Mouse (Mus musculus) heart, postnatal 14 days (tissue): ENCODE data around the gene Bscl2. TPM values are rescaled to one million over a fixed set of nuclear protein-coding genes. Genes with fewer than 3 reads are reported as not detected.
A peak's percentile ranks its signal among the peaks of the same experiment; 100 is the strongest.
"Not testable (repeated sequence)": the region's sequence is repeated elsewhere in the genome, so short reads cannot be mapped to it uniquely, and the experiment has no call there.

ENCODE experiments used
- DNase-seq, 2 experiments: peaks; one replicate each; pipeline ENCODE4 v3.0.0; 2021 to 2022
- intact Hi-C: fragments of 180-260 bp; cut with DNase I; formaldehyde crosslinking; loops from one replicate; pipeline ENCODE4 v1.15.1; 2025
- microRNA-seq, 2 experiments: library from miRNA; unstranded; fragments of <30 nt; microRNA quantifications; one replicate each; pipeline ENCODE4 v1.2.0; 2021 to 2022
- total RNA-seq, 2 experiments: library from RNA; stranded (reverse); gene quantifications; 2 replicates each; pipeline ENCODE4 v1.2.3; 2021

The Bscl2 gene
- total RNA-seq, 2 experiments from 2014 or later: 21.3 to 28.0 TPM

GRCm38 (mm10) chr19:8896231-8896630 is 59.0 kb downstream of the Bscl2 start:
- DNase-seq, intact Hi-C loops: not testable (repeated sequence)

- intact Hi-C loops: not testable (repeated sequence)
Observed at GRCm38 (mm10) chr19:8897211-8897864, 60.1 kb downstream of the Bscl2 start.

GRCm38 (mm10) chr19:8897865-8898495 is 60.7 kb downstream of the Bscl2 start, which contains the start of gene Ganab:
Gene Ganab, plus strand, starts transcription at chr19:8898071.
- DNase-seq: peak; percentile 94 to 95
- intact Hi-C loops: loop anchor here (2.0 kb wide), 1 partner anchor 23 kb away; the partner anchor contains the start of gene B3gat3

More at GRCm38 (mm10) chr19:8897211-8897864, 60.1 kb downstream of the Bscl2 start:
- DNase-seq: peak; percentile 42 to 62

Small RNA genes lying within 50 kb of the gene (microRNA-seq; reads per million reads assigned to microRNA genes)
- gene Mir5136: 0.12 to 0.27 reads per million in 2 experiments

Other genes with a start within 250 kb of the Bscl2 start
- under 1 TPM; 0.05 to 0.17 TPM for gene Slc22a8, start 246.2 kb upstream of the Bscl2 start, total RNA-seq
- gene Slc22a6, start 219.4 kb upstream of the Bscl2 start, total RNA-seq: not detected
- under 1 TPM in 1 of 2 experiments, not detected in 1; 0.05 TPM for gene Chrm1, start 173.7 kb upstream of the Bscl2 start, total RNA-seq
- 10 to 100 TPM; 39.8 to 50.9 TPM for gene Slc3a2, start 114.1 kb upstream of the Bscl2 start, total RNA-seq
- 10 to 100 TPM; 19.1 to 20.1 TPM for gene Wdr74, start 101.6 kb upstream of the Bscl2 start, total RNA-seq
- gene 1700092M07Rik, start 96.7 kb upstream of the Bscl2 start, total RNA-seq: under 1 TPM in 1 of 2 experiments, not detected in 1; 0.95 TPM
- 10 to 100 TPM; 37.4 to 40.5 TPM for gene Stx5a, start 96.1 kb upstream of the Bscl2 start, total RNA-seq
- 10 to 100 TPM; 59.3 to 59.5 TPM for gene Nxf1, start 80.4 kb upstream of the Bscl2 start, total RNA-seq
- 100 to 1,000 TPM; 110 to 121 TPM for gene Tmem223, start 66.5 kb upstream of the Bscl2 start, total RNA-seq
- 10 to 100 TPM; 15.7 to 17.9 TPM for gene Tmem179b, start 63.0 kb upstream of the Bscl2 start, total RNA-seq
- 1 to 10 TPM; 7.2 to 8.9 TPM for gene Taf6l, start 51.0 kb upstream of the Bscl2 start, total RNA-seq
- gene Polr2g, start 38.9 kb upstream of the Bscl2 start, total RNA-seq: 10 to 100 TPM; 53.9 to 63.0 TPM
- 1 to 10 TPM; 1.2 to 2.3 TPM for gene Zbtb3, start 34.9 kb upstream of the Bscl2 start, total RNA-seq
- gene Ttc9c, start 18.1 kb upstream of the Bscl2 start, total RNA-seq: 10 to 100 TPM; 15.1 to 15.4 TPM
- gene Hnrnpul2, start 17.5 kb upstream of the Bscl2 start, total RNA-seq: 10 to 100 TPM; 48.5 to 51.1 TPM
- not detected for gene AC129217.1, start 7.7 kb upstream of the Bscl2 start, total RNA-seq
- gene Gng3, start 1.7 kb downstream of the Bscl2 start, total RNA-seq: not detected
- gene Lrrn4cl, start 13.3 kb downstream of the Bscl2 start, total RNA-seq: 1 to 10 TPM; 3.4 to 5.4 TPM
- gene Ubxn1, start 34.0 kb downstream of the Bscl2 start, total RNA-seq: 100 to 1,000 TPM; 109 to 116 TPM
- gene Uqcc3, start 43.5 kb downstream of the Bscl2 start, total RNA-seq: 10 to 100 TPM; 53.3 to 53.8 TPM
- 1 to 10 TPM; 3.9 to 6.1 TPM for gene Lbhd1, start 46.3 kb downstream of the Bscl2 start, total RNA-seq
- not detected for gene Gm49403, start 46.5 kb downstream of the Bscl2 start, total RNA-seq
- gene 1810009A15Rik, start 51.4 kb downstream of the Bscl2 start, total RNA-seq: 10 to 100 TPM; 16.0 to 16.4 TPM
- gene Gm49416, start 51.5 kb downstream of the Bscl2 start, total RNA-seq: 1 to 10 TPM in 1 of 2 experiments, not detected in 1; 1.2 TPM
- gene Ints5, start 55.5 kb downstream of the Bscl2 start, total RNA-seq: 10 to 100 TPM; 12.3 to 12.9 TPM
- 10 to 100 TPM; 60.6 to 63.7 TPM for gene Ganab, start 60.6 kb downstream of the Bscl2 start, total RNA-seq
- 10 to 100 TPM; 37.1 to 38.0 TPM for gene B3gat3, start 82.9 kb downstream of the Bscl2 start, total RNA-seq
- 10 to 100 TPM; 12.4 to 12.7 TPM for gene Rom1, start 91.9 kb downstream of the Bscl2 start, total RNA-seq
- gene Eml3, start 92.1 kb downstream of the Bscl2 start, total RNA-seq: 10 to 100 TPM; 12.5 to 16.2 TPM
- gene Mta2, start 104.4 kb downstream of the Bscl2 start, total RNA-seq: 10 to 100 TPM; 42.1 to 44.8 TPM
- 1 to 10 TPM; 7.6 TPM for gene Tut1, start 116.4 kb downstream of the Bscl2 start, total RNA-seq
- gene Eef1g, start 129.6 kb downstream of the Bscl2 start, total RNA-seq: 100 to 1,000 TPM; 220 to 273 TPM
- gene Ahnak, start 151.8 kb downstream of the Bscl2 start, total RNA-seq: 100 to 1,000 TPM; 288 to 310 TPM